Mouse (Mus musculus): ENCODE results near the gene Gas2. TPM values are rescaled to one million over a fixed set of nuclear protein-coding genes. Genes with fewer than 3 reads are reported as not detected.
A peak's percentile ranks its signal among the peaks of the same experiment; 100 is the strongest.

Gene Gas2
- polyA plus RNA-seq, 1 experiment from 2014 or later: 17.3 TPM

DNA sequence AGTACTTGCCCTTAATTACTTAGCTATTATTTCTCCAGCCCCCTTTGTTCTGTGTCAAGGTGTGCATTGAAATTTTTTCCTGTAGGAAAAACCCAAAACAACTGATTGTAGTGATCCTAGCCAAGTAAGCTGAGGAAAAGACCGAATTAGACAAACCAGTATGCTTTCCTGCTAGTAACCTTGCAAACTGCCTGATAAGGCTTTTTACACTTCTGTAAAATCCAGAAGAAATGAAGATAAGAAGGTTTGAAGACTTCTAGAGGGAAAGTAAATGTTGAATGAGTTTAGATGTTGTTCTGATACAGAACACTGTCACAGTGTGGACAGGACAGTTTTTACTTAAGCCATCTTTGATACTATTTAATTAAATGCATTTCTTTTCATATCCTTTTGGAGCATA is 75.5 kb downstream of the Gas2 start:
- H3K36me3 ChIP-seq (ENCODE audit: control insufficient read depth, insufficient read depth, low read length): no peaks in the 10 kb centered on the region
- H3K4me3 ChIP-seq (ENCODE audit: low read depth, low read length): no peak overlapping the region
- 94% methylated on average over 1 of the region's 1 CpGs for WGBS
- H3K27ac ChIP-seq (ENCODE audit: low read length): no peak overlapping the region
- no peak for ATAC-seq
- H3K27me3 ChIP-seq (ENCODE audit: control insufficient read depth, insufficient read depth, low read depth, low read length): no peaks in the 10 kb centered on the region
- H3K4me2 ChIP-seq (ENCODE audit: low read length): no peak overlapping the region
- no peaks in the 10 kb centered on the region for H3K9me3 ChIP-seq (replicated peaks; ENCODE audit: control insufficient read depth, low read length, poor library complexity, severe bottlenecking)
- no peaks in the 10 kb centered on the region for H3K4me1 ChIP-seq (ENCODE audit: control insufficient read depth, insufficient read depth, low read length)
- no peak overlapping the region for H3K9ac ChIP-seq (ENCODE audit: low read depth, low read length)

DNA sequence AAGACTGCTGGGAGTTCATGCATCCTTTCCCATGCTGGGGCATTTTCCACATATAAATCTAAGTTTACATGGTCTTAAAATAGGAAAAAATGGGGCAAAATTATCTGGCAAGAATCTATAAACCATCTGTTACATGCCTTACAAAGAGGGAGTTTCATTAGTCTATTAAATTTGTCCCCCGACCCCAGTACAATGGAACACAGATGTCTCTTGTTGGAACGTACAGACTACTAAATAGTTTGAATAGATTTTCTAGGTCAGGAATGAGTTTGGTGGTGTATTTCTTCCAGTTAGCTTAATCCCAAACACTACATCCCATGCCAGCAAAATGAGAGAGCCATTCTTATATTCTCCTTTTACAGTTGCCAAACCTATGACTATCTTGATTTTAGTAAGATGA is 78.6 kb downstream of the Gas2 start:
- Histone ChIP-seq H3K4me3 (ENCODE audit: low read depth, low read length) (no peak overlapping the region), H3K9me3 (replicated peaks; ENCODE audit: control insufficient read depth, low read length, poor library complexity, severe bottlenecking) (no peaks in the 10 kb centered on the region), H3K27ac (ENCODE audit: low read length) (no peak overlapping the region), H3K27me3 (ENCODE audit: control insufficient read depth, insufficient read depth, low read depth, low read length) (no peaks in the 10 kb centered on the region), H3K9ac (ENCODE audit: low read depth, low read length) (no peak overlapping the region), H3K36me3 (ENCODE audit: control insufficient read depth, insufficient read depth, low read length) (no peaks in the 10 kb centered on the region), H3K4me2 (ENCODE audit: low read length) (no peak overlapping the region), H3K4me1 (ENCODE audit: control insufficient read depth, insufficient read depth, low read length) (no peaks in the 10 kb centered on the region)
- ATAC-seq: no peak
- WGBS: 75% methylated on average over 2 of the region's 2 CpGs

DNA sequence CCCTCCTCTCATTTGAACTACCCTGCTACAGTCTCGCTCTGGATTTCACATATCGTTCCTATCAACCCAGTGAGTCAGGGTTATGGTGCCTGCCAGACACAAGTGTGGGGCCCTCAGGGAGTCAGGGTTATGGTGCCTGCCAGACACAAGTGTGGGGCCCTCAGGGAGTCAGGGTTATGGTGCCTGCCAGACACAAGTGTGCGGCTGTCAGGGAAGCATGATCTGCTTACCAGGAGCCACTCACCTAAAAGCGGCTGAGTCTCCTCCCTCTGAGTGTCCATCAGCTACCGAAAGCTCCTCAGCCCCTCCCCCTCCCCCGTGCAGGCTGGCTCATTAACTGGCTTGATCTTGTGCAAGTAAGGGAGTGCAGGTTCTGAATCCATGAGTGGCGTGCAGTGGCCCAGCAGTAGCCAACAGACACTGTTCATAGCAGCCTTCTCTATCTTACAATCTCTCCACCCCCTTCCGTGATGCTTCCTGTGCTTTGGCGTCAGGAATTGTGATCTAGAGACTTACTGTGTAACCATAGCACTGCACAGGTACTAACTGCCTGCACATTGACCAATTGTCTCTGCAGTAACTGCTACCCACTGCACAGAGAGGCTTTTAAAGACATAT is 93.7 kb downstream of the Gas2 start:
- peak; percentile 63 for ATAC-seq
- peaks cover 17% of the 10 kb centered on the region for H3K4me1 ChIP-seq (ENCODE audit: control insufficient read depth, insufficient read depth, low read length)
- H3K9me3 ChIP-seq (replicated peaks; ENCODE audit: control insufficient read depth, low read length, poor library complexity, severe bottlenecking): no peaks in the 10 kb centered on the region
- peak overlapping the region; percentile 64 for H3K27ac ChIP-seq (ENCODE audit: low read length)
- WGBS: 33% methylated on average over 9 of the region's 9 CpGs
- H3K36me3 ChIP-seq (ENCODE audit: control insufficient read depth, insufficient read depth, low read length): no peaks in the 10 kb centered on the region
- no peaks in the 10 kb centered on the region for H3K27me3 ChIP-seq (ENCODE audit: control insufficient read depth, insufficient read depth, low read depth, low read length)
- H3K4me2 ChIP-seq (ENCODE audit: low read length): no peak overlapping the region; the same call in 1 of the 2 replicates
- no peak overlapping the region; the same call in 1 of the 2 replicates for H3K9ac ChIP-seq (ENCODE audit: low read depth, low read length)
- H3K4me3 ChIP-seq (ENCODE audit: low read depth, low read length): no peak overlapping the region

DNA sequence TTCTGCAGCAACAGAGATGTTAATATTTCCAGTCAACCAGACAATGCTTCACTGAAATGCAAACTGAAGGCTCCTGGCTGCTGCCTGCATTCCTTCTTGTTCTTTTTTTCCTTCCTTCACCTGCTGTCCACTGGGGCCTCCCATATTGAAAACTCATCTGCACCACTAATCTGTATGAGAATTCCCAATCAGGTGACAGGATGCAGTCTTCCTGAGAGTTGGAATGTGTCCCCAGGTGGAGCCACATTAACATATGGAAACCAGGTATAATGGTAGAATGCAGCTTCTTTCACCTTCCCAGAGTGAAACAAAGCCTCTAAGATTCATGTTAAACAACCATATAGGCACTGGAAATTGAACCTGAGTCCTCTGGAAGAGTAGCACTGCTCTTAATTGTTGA is 96.0 kb downstream of the Gas2 start:
- H3K9ac ChIP-seq (ENCODE audit: low read depth, low read length): no peak overlapping the region
- H3K4me2 ChIP-seq (ENCODE audit: low read length): no peak overlapping the region
- H3K27me3 ChIP-seq (ENCODE audit: control insufficient read depth, insufficient read depth, low read depth, low read length): no peaks in the 10 kb centered on the region
- no peak overlapping the region for H3K27ac ChIP-seq (ENCODE audit: low read length)
- ATAC-seq: no peak
- H3K4me1 ChIP-seq (ENCODE audit: control insufficient read depth, insufficient read depth, low read length): peaks cover 31% of the 10 kb centered on the region
- H3K36me3 ChIP-seq (ENCODE audit: control insufficient read depth, insufficient read depth, low read length): no peaks in the 10 kb centered on the region
- no peaks in the 10 kb centered on the region for H3K9me3 ChIP-seq (replicated peaks; ENCODE audit: control insufficient read depth, low read length, poor library complexity, severe bottlenecking)
- no peak overlapping the region for H3K4me3 ChIP-seq (ENCODE audit: low read depth, low read length)

DNA sequence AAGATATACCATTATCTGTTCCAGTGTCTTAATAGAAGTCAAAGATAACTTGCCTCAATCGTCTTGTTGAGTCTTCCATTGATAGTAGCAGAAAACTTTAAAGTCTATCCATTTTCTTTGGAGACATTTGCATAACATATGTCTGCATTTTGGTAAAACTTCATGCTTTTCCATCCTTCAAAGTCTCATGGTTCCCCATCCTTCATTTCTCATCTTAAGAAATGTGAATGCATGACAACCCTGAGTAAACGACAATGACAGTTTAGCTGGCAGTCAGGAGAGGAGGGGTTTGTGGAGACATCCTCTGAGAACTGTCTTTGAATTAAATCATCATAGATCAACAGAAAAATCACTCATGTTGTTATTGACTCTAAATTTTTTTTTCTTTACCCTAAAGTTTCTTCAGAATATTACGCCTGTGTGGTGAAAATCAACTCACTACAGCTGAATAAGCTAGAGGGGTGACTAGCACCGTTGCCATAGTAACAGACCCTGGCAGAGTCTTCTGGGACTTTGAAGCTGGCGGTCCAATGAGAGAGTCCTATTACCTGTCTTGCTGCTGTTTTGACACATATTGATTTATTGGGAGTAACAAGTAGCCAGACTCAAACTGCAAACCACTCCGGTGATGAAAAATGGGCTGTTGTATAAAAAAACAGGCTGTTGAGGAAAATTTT is 99.0 kb downstream of the Gas2 start:
- ATAC-seq: peak; percentile 89
- Histone ChIP-seq H3K4me1 (ENCODE audit: control insufficient read depth, insufficient read depth, low read length) (peaks cover 24% of the 10 kb centered on the region), H3K9me3 (replicated peaks; ENCODE audit: control insufficient read depth, low read length, poor library complexity, severe bottlenecking) (no peaks in the 10 kb centered on the region), H3K4me3 (ENCODE audit: low read depth, low read length) (no peak overlapping the region), H3K9ac (ENCODE audit: low read depth, low read length) (no peak overlapping the region), H3K36me3 (ENCODE audit: control insufficient read depth, insufficient read depth, low read length) (no peaks in the 10 kb centered on the region), H3K27me3 (ENCODE audit: control insufficient read depth, insufficient read depth, low read depth, low read length) (no peaks in the 10 kb centered on the region), H3K4me2 (ENCODE audit: low read length) (peak overlapping the region; percentile 17; the same call in 1 of the 2 replicates), H3K27ac (ENCODE audit: low read length) (peak overlapping the region; percentile 75)
- WGBS: 34% methylated on average over 6 of the region's 6 CpGs

DNA sequence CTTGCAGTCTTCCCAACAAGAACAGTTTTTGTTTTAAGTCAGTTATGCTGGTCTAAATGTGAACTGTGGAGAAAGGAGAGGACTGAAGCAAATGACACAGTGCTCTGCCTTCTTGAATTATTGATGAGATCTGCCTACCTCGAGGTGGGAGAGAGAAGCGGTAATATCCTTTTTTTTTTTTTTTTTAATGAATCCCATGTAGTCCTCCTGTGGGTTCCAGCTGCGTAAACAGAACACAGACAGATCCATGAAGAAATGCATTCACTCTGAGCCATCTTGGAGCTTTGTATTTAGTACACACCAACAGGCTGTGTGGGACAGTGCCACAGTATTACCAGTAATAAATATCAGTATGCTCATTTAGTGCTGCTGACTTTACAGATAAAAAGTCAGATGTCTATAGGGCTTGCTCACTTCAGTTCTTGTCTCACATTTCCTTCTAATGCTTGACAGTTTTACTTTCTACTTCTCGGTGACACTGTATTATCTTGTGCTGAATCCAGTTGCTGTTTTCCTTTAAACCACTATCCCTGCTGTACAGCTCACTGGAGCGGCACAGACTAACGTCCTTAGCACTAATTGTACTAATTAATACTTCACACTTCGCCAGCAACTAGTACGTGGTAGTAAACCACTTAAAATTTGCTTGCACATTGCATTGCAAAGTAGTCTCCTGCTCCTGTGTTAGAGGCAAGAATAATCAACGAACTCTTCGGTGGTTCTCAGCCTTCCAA is 100.6 kb downstream of the Gas2 start:
- Histone ChIP-seq H3K9me3 (replicated peaks; ENCODE audit: control insufficient read depth, low read length, poor library complexity, severe bottlenecking) (no peaks in the 10 kb centered on the region), H3K36me3 (ENCODE audit: control insufficient read depth, insufficient read depth, low read length) (no peaks in the 10 kb centered on the region), H3K4me2 (ENCODE audit: low read length) (no peak overlapping the region), H3K27me3 (ENCODE audit: control insufficient read depth, insufficient read depth, low read depth, low read length) (no peaks in the 10 kb centered on the region), H3K27ac (ENCODE audit: low read length) (peak overlapping the region; percentile 50), H3K9ac (ENCODE audit: low read depth, low read length) (no peak overlapping the region), H3K4me3 (ENCODE audit: low read depth, low read length) (no peak overlapping the region), H3K4me1 (ENCODE audit: control insufficient read depth, insufficient read depth, low read length) (peaks cover 22% of the 10 kb centered on the region)
- ATAC-seq: peak; percentile 57
- WGBS: 48% methylated on average over 10 of the region's 10 CpGs

DNA sequence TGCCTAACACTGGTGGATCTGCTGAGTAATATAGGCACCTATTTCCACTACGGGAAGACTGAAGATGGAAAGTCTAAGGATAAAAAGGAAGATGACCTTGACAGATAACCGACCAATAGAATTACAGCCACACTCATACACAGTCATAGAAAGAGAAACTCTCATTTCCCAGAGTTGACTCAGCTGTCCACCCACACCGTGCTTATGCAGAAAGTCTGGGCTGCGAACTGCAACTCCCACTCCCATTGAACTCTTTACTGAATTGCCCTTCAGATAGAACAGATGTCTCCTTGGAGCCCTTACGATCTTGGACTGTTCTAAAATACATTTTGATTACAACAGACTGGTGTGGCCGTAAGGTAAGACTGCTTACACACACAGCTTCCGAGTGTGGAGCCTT is 102.9 kb downstream of the Gas2 start:
- Histone ChIP-seq H3K9me3 (replicated peaks; ENCODE audit: control insufficient read depth, low read length, poor library complexity, severe bottlenecking) (no peaks in the 10 kb centered on the region), H3K27ac (ENCODE audit: low read length) (no peak overlapping the region), H3K36me3 (ENCODE audit: control insufficient read depth, insufficient read depth, low read length) (no peaks in the 10 kb centered on the region), H3K9ac (ENCODE audit: low read depth, low read length) (no peak overlapping the region), H3K4me3 (ENCODE audit: low read depth, low read length) (no peak overlapping the region), H3K27me3 (ENCODE audit: control insufficient read depth, insufficient read depth, low read depth, low read length) (no peaks in the 10 kb centered on the region), H3K4me1 (ENCODE audit: control insufficient read depth, insufficient read depth, low read length) (peaks cover 20% of the 10 kb centered on the region), H3K4me2 (ENCODE audit: low read length) (no peak overlapping the region)
- WGBS: 94% methylated on average over 7 of the region's 7 CpGs
- no peak for ATAC-seq

DNA sequence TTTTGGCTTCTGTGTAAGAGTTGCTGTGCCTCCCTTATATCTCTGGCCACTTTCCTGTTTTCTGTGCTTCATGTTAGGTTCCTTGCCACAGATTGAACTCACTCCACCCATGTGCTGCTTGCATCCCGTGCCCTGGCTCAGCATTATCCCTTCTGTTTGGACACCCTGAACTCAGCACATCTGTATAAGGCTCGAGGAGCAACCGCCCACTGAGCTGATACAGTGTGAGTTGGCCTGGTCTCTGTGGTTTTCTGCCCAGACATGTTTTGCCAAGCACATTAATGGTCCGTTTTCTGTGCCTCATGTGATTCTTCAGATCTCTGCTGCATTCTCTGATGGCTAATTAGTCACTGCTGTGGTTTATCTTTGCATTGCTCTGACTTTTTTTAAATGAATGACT is 105.8 kb downstream of the Gas2 start:
- Histone ChIP-seq H3K27ac (ENCODE audit: low read length) (no peak overlapping the region), H3K27me3 (ENCODE audit: control insufficient read depth, insufficient read depth, low read depth, low read length) (no peaks in the 10 kb centered on the region), H3K9me3 (replicated peaks; ENCODE audit: control insufficient read depth, low read length, poor library complexity, severe bottlenecking) (no peaks in the 10 kb centered on the region), H3K36me3 (ENCODE audit: control insufficient read depth, insufficient read depth, low read length) (no peaks in the 10 kb centered on the region), H3K9ac (ENCODE audit: low read depth, low read length) (no peak overlapping the region), H3K4me1 (ENCODE audit: control insufficient read depth, insufficient read depth, low read length) (peaks cover 4% of the 10 kb centered on the region; the same call in 1 of the 2 replicates), H3K4me3 (ENCODE audit: low read depth, low read length) (no peak overlapping the region), H3K4me2 (ENCODE audit: low read length) (no peak overlapping the region)
- ATAC-seq: no peak
- WGBS: 71% methylated on average over 4 of the region's 4 CpGs

DNA sequence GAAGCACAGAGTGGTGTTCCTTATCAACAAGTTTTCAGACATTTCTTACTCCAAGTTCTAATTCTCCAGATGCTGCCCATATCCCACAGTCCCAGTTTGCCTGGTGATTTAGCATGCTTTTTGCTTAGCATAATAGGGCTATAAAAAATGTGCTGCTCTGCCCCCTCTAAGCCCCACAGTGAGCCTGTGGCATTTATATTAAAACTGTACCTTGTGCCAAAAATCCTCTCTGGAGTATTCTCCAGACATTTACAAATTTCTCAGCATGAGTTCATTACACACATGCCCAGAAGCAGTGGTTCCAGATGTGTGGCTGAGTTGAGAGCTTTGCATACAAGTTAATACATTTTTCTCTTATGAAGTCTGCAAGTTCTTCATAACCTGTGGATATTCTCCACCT is 107.6 kb downstream of the Gas2 start:
- H3K36me3 ChIP-seq (ENCODE audit: control insufficient read depth, insufficient read depth, low read length): no peaks in the 10 kb centered on the region
- H3K27me3 ChIP-seq (ENCODE audit: control insufficient read depth, insufficient read depth, low read depth, low read length): no peaks in the 10 kb centered on the region

More for the DNA sequence above, 107.6 kb downstream of the Gas2 start:
- Histone ChIP-seq H3K9me3 (replicated peaks; ENCODE audit: control insufficient read depth, low read length, poor library complexity, severe bottlenecking) (no peaks in the 10 kb centered on the region), H3K4me2 (ENCODE audit: low read length) (no peak overlapping the region), H3K27ac (ENCODE audit: low read length) (no peak overlapping the region), H3K9ac (ENCODE audit: low read depth, low read length) (no peak overlapping the region), H3K4me3 (ENCODE audit: low read depth, low read length) (no peak overlapping the region), H3K4me1 (ENCODE audit: control insufficient read depth, insufficient read depth, low read length) (no peaks in the 10 kb centered on the region)
- no peak for ATAC-seq
